Mouse (Mus musculus) brain, embryonic 14.5 days (tissue): Measurements from ENCODE around the gene Garem2. TPM values are rescaled to one million over a fixed set of nuclear protein-coding genes. Genes with fewer than 3 reads are reported as not detected.

Experiments
- DNase-seq: peaks from one replicate; pipeline ENCODE4 v3.0.0-alpha.2; 2011; ENCODE audit warnings: low read depth
- CTCF ChIP-seq: fragments of 200-500 bp; IDR thresholded peaks from 2 replicates; pipeline ENCODE4 v1.5.1; 2012; ENCODE audit warnings: inconsistent platforms, mild to moderate bottlenecking, moderate library complexity, borderline replicate concordance; ENCODE audit not compliant: insufficient read depth, insufficient read length; ENCODE audit errors: extremely low read depth
- POLR2A ChIP-seq: fragments of 200-500 bp; IDR thresholded peaks from 2 replicates; pipeline ENCODE4 v1.6.1; 2012; ENCODE audit warnings: mild to moderate bottlenecking, inconsistent platforms, borderline replicate concordance; ENCODE audit not compliant: poor library complexity, insufficient read depth, insufficient read length, severe bottlenecking; ENCODE audit errors: extremely low read depth
- polyA plus RNA-seq: library from polyadenylated mRNA; depleted of rRNA; stranded (reverse); fragments of >200 nt; gene quantifications from 2 replicates; pipeline ENCODE4 v1.2.3, GENCODE M21; 2012

Garem2 gene
- polyA plus RNA-seq, 1 experiment = 33.4 TPM

- DNase-seq = no peak
- TF ChIP-seq CTCF = 0 out of 2 replicates have a peak, but pooled peaks have one; percentile 8
- no peak for TF ChIP-seq POLR2A
These were observed 7.6 kb downstream of the Garem2 start for GRCm38 (mm10) chr5:30112533-30113068.

- TF ChIP-seq CTCF = peak; percentile 74
- TF ChIP-seq POLR2A = no peak
- peak; percentile 92 for DNase-seq
These were observed 9.2 kb downstream of the Garem2 start for GRCm38 (mm10) chr5:30113881-30114760.

- no peak for DNase-seq
- no peak for TF ChIP-seq CTCF
- no peak for TF ChIP-seq POLR2A
These were observed 9.8 kb downstream of the Garem2 start for GRCm38 (mm10) chr5:30114761-30115140.

- peak; percentile 37; the same call in 1 of the 2 replicates for TF ChIP-seq CTCF
- TF ChIP-seq POLR2A = no peak
- peak; percentile 25 for DNase-seq
These were observed 10.8 kb downstream of the Garem2 start for GRCm38 (mm10) chr5:30115718-30116117.

- DNase-seq = no peak
- TF ChIP-seq CTCF (no peak), POLR2A (no peak)
These were observed 13.1 kb downstream of the Garem2 start for GRCm38 (mm10) chr5:30118018-30118417.

- no peak for DNase-seq
- TF ChIP-seq CTCF = no peak
These were observed 14.2 kb downstream of the Garem2 start for GRCm38 (mm10) chr5:30119163-30119562.

GRCm38 (mm10) chr5:30120106-30120505 lies 15.1 kb downstream of the Garem2 start:
- TF ChIP-seq CTCF = no peak
- TF ChIP-seq POLR2A = no peak

GRCm38 (mm10) chr5:30122481-30122880 lies 17.5 kb downstream of the Garem2 start:
- TF ChIP-seq CTCF = no peak
- no peak for DNase-seq

More at GRCm38 (mm10) chr5:30120106-30120505, 15.1 kb downstream of the Garem2 start:
- DNase-seq = no peak

GRCm38 (mm10) chr5:30125587-30125986 lies 20.6 kb downstream of the Garem2 start:
- TF ChIP-seq POLR2A (no peak), CTCF (peak; percentile 74)
- peak; percentile 74 for DNase-seq

- DNase-seq = no peak
- TF ChIP-seq POLR2A = no peak
- TF ChIP-seq CTCF = no peak
These were observed 21.8 kb downstream of the Garem2 start for GRCm38 (mm10) chr5:30126756-30127155.

GRCm38 (mm10) chr5:30127921-30128597 lies 23.1 kb downstream of the Garem2 start:
- TF ChIP-seq CTCF = no peak
- no peak for TF ChIP-seq POLR2A
- no peak for DNase-seq

GRCm38 (mm10) chr5:30128680-30129079 lies 23.7 kb downstream of the Garem2 start:
- no peak for TF ChIP-seq POLR2A
- no peak for TF ChIP-seq CTCF
- no peak for DNase-seq

GRCm38 (mm10) chr5:30131246-30131645 lies 26.3 kb downstream of the Garem2 start:
- TF ChIP-seq CTCF (no peak), POLR2A (no peak)
- no peak for DNase-seq
